Mouse (Mus musculus): ENCODE results near the gene Ttl. TPM values are rescaled to one million over a fixed set of nuclear protein-coding genes. Genes with fewer than 3 reads are reported as not detected.

The Ttl gene
- polyA plus RNA-seq (2012): 1.8 and 2.5 TPM in 2 replicates

DNA sequence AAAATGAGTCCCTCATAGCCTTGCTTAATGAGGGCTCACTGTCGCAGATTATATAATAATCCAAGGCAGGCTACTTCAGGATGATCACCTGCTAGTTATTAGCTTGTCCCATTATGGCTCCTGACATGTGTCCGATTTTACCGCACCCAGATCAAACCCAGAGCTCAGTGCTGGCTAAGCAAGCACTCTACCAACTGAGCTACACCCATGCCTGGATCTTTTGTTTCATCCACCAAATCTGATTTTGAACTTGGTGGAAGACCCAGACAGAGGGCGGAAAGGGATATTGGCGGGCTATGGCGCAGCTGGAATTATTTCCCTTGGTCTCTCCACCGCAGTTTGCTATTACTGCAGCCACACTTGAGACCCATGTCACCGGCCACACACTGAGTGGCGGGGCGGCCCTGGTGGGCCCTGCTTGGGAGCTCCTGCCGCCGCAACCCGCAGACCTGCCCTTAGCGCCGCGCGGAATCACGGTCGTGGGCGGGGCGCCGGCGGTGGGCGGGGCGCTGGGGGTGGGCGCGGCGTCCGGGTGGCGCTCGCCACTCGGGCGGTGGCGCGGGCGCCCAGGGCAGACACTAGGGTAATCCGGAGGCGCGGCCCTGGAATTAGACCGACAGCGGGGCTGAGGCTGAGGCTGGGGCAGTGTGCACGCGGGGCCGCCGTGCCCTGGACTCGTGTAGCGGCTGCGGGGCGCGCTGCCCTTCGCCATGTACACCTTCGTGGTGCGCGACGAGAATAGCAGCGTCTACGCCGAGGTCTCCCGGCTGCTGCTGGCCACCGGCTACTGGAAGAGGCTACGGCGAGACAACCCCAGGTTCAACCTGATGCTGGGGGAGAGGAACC, at the start of gene Ttl:
Gene Ttl (plus strand): TSS at position 506 of the 846 bp plus-strand sequence.

DNA sequence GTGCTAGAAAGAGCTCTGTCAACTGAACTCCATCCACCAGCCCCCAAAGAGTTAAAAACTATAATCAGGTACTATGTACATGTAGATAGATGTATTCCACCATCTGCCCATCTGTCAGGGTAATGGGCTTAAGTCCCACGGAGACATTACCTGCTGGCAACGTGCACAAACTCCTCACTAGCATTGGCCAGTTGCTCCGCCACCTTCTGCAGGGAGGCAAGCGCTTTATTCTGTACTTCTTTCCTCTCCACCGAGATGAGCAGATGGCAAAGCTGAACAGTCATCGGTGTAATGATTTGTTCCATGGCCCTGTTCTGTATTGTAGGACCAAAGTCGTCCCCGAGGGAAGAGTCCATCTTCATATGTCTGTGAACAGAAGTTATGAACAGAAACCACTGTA, 17.9 kb upstream of the Ttl start, which contains the start of gene Vinac1:
Gene Vinac1 (minus strand): TSS at position 362 of the 400 bp plus-strand sequence.

DNA sequence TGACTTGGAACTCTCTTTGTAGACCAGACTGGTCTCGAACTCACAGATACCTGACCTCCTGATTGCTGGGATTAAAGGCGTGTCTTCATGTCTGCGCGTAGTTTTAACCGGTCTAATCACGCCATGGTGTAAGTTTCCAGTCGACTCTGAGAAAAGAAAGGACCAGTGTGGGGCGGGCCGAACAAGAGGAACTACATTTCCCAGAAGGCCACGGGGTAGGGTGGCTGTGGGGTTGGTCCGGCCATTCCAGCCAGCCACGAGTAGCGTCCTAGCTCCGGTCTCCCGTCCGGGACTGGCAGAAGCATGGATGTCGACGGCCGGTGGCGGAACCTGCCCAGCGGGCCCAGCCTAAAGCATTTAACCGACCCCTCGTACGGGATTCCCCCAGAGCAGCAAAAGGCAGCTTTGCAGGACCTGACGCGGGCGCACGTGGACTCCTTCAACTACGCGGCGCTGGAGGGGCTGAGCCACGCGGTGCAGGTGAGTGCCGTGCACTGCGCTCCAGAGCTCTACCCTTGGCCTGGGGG, 35.1 kb downstream of the Ttl start, which contains the start of gene Polr1b:
Gene Polr1b (plus strand): TSS at position 212 of the 527 bp plus-strand sequence.

DNA sequence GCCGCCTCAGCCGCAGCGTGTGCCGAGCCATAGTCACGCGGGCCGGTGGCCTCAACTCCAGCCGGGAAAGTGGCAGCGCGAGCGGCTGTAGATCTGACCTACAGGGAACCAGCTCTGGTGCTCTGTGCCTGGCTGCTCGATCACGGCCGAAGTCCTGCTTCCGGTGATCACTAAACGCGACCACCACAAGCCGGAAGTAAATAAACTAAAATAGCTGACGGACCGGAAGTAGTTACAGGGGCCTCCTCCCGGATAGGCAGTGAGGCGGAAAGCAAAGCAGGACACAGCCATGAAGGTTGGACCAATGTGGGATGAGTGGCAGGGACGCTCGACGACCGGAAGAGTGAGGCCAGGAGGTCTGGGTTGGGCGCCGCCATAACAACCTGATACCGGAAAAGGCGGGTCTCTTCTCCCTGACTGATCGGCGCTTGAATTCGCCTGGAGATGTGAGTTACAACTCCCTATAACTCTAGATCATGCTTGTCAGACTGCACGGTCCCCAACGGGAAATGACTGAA, 63.7 kb downstream of the Ttl start, which contains the start of gene Chchd5:
Gene Chchd5 (plus strand): TSS at position 289 of the 518 bp plus-strand sequence.

Other genes starting within 250 kb of the Ttl start
- gene Tmem87b, start 247.8 kb upstream of the Ttl start, polyA plus RNA-seq (2012): 1.9 and 2.4 TPM in 2 replicates
- gene Fbln7, start 203.0 kb upstream of the Ttl start, polyA plus RNA-seq (2012): not detected in 2 replicates
- gene Zc3h8, start 121.9 kb upstream of the Ttl start, polyA plus RNA-seq (2012): 1.2 and 1.3 TPM in 2 replicates
- gene Zc3h6, start 98.5 kb upstream of the Ttl start, polyA plus RNA-seq (2012): 2.2 and 2.4 TPM in 2 replicates
- gene Gm10762, start 98.2 kb upstream of the Ttl start, polyA plus RNA-seq (2012): 9.9 and 10.4 TPM in 2 replicates
- gene Vinac1, start 17.8 kb upstream of the Ttl start, polyA plus RNA-seq (2012): not detected in 2 replicates
- 18.3 and 19.6 TPM in 2 replicates for gene Polr1b, start 35.1 kb downstream of the Ttl start, polyA plus RNA-seq (2012)
- 15.5 and 18.2 TPM in 2 replicates for gene Chchd5, start 63.8 kb downstream of the Ttl start, polyA plus RNA-seq (2012)
- 54.0 and 79.7 TPM in 2 replicates for gene Slc20a1, start 132.8 kb downstream of the Ttl start, polyA plus RNA-seq (2012)
- gene Ckap2l, start 231.3 kb downstream of the Ttl start, polyA plus RNA-seq (2012): 24.0 and 33.4 TPM in 2 replicates
- 0.04 TPM in 1 of 2 replicates, not detected in the other for gene Il1a, start 244.0 kb downstream of the Ttl start, polyA plus RNA-seq (2012)

All from megakaryocyte-erythroid progenitor cell, adult 5 weeks (primary cell).